12 mouse cellular contexts compared by ENCODE assay signal in genomic region chr9:89497399-89497749, GRCm38 (mm10).
DNase-seq lines count a peak whose midpoint lies in the region; ATAC-seq and TF ChIP-seq lines count a peak whose summit lies in the region.
"Had no signal": no experiment of that assay in that cellular context is flagged by ENCODE, and none has a peak within 500 bp of the region (broad histone marks: within the 10 kb centered on the region; RNA-seq: fewer than 3 reads in every experiment).

No protein-coding gene starts in this region.

- H3K27me3 ChIP-seq in kidney, embryonic 15.5 days: no peaks in the 10 kb centered on the region
- no peaks in the 10 kb centered on the region for H3K27me3 ChIP-seq in forebrain, postnatal 0 days (ENCODE audit: insufficient read depth, low read length)
- no peaks in the 10 kb centered on the region for H3K27me3 ChIP-seq in neural tube, embryonic 15.5 days (replicated peaks)

- H3K4me1 ChIP-seq in kidney, embryonic 15.5 days: peaks cover 13% of the 10 kb centered on the region
- H3K4me1 ChIP-seq in forebrain, postnatal 0 days (ENCODE audit: insufficient read depth): peaks cover 2% of the 10 kb centered on the region; the same call in 1 of the 2 replicates
- H3K4me1 ChIP-seq in neural tube, embryonic 15.5 days: peaks cover 21% of the 10 kb centered on the region

- no peaks in the 10 kb centered on the region for H3K9me3 ChIP-seq in kidney, embryonic 15.5 days (replicated peaks)
- no peaks in the 10 kb centered on the region for H3K9me3 ChIP-seq in forebrain, postnatal 0 days (ENCODE audit: low read length)
- H3K9me3 ChIP-seq in neural tube, embryonic 15.5 days (replicated peaks): no peaks in the 10 kb centered on the region

- no peak overlapping the region for H3K9ac ChIP-seq in kidney, embryonic 15.5 days
- H3K9ac ChIP-seq in forebrain, postnatal 0 days: no peak overlapping the region
- no peak overlapping the region for H3K9ac ChIP-seq in neural tube, embryonic 15.5 days (replicated peaks)
- H3K9ac ChIP-seq: lung, embryonic 14.5 days had no signal

- no peak for TF ChIP-seq CTCF in forebrain, postnatal 0 days (IDR thresholded peaks at IDR 0.05; ENCODE audit: low read depth)

- peak overlapping the region; percentile 14 for H3K27ac ChIP-seq in kidney, embryonic 15.5 days
- no peak overlapping the region for H3K27ac ChIP-seq in forebrain, postnatal 0 days (ENCODE audit: low read depth, low read length)
- peak overlapping the region; percentile 85 for H3K27ac ChIP-seq in neural tube, embryonic 15.5 days (replicated peaks)

- no peaks in the 10 kb centered on the region for H3K36me3 ChIP-seq in kidney, embryonic 15.5 days
- no peaks in the 10 kb centered on the region for H3K36me3 ChIP-seq in forebrain, postnatal 0 days (ENCODE audit: insufficient read depth)
- no peaks in the 10 kb centered on the region for H3K36me3 ChIP-seq in neural tube, embryonic 15.5 days

- H3K4me2 ChIP-seq in kidney, embryonic 15.5 days: peak overlapping the region; percentile 49
- H3K4me2 ChIP-seq in forebrain, postnatal 0 days (ENCODE audit: low read depth): no peak overlapping the region
- peak overlapping the region; percentile 34 for H3K4me2 ChIP-seq in neural tube, embryonic 15.5 days
- H3K4me2 ChIP-seq: lung, embryonic 14.5 days had no signal

- H3K4me3 ChIP-seq in kidney, embryonic 15.5 days (replicated peaks): peak overlapping the region; percentile 13
- H3K4me3 ChIP-seq in forebrain, postnatal 0 days (ENCODE audit: low read depth, low read length): no peak overlapping the region
- no peak overlapping the region for H3K4me3 ChIP-seq in neural tube, embryonic 15.5 days (replicated peaks)
- H3K4me3 ChIP-seq: erythroblast, embryonic 14.5 days had no signal

- DNase-seq in kidney, adult 18-20 months: no peak
- DNase-seq in forebrain, postnatal 0 days: no peak
- DNase-seq in mesoderm, embryonic 11.5 days (ENCODE audit: low read depth, low spot score): peak; percentile 23
- no peak for DNase-seq in yolk sac, embryonic 10.5 days (ENCODE audit: low spot score)
- no peak for DNase-seq in cerebellum, adult 9-10 months
- DNase-seq: cerebellum, adult 8-10 months; kidney, postnatal 14 days; lung, embryonic 14.5 days; right cerebral cortex, postnatal 25 days had no signal

- WGBS in kidney, embryonic 15.5 days: 7% methylated on average over 7 of the region's 7 CpGs
- 8% methylated on average over 7 of the region's 7 CpGs for WGBS in forebrain, postnatal 0 days
- 3% methylated on average over 7 of the region's 7 CpGs for WGBS in neural tube, embryonic 15.5 days

- peak; percentile 76 for ATAC-seq in kidney, embryonic 15.5 days (replicated peaks; ENCODE audit: low FRiP score)
- ATAC-seq in forebrain, postnatal 0 days: peak; percentile 51
- peak; percentile 76 for ATAC-seq in neural tube, embryonic 15.5 days (ENCODE audit: low FRiP score)
